Mouse (Mus musculus) neutrophil, adult 83 days (primary cell): ENCODE results near the gene Cpsf2. TPM values are rescaled to one million over a fixed set of nuclear protein-coding genes. Genes with fewer than 3 reads are reported as not detected.

ENCODE experiments used
- total RNA-seq, 2 experiments: library from RNA; stranded (reverse); gene quantifications; one replicate each; pipeline ENCODE4 v1.2.4; 2023

Gene Cpsf2
- total RNA-seq, result 10 to 100 TPM; 20.8 to 23.7 TPM

GRCm38 (mm10) chr12:101975601-101976571 is at the start of gene Cpsf2:
Gene Cpsf2 (plus strand): TSS chr12:101975988.

GRCm38 (mm10) chr12:101957942-101958544 is 17.7 kb upstream of the Cpsf2 start, which contains the start of gene Atxn3:
Gene Atxn3 (minus strand): TSS chr12:101958246.

Other genes with a start within 250 kb of the Cpsf2 start
- gene Fbln5, start 156.9 kb upstream of the Cpsf2 start, total RNA-seq, result under 1 TPM; 0.13 to 0.18 TPM
- gene Trip11, start 62.7 kb upstream of the Cpsf2 start, total RNA-seq, result 10 to 100 TPM; 38.4 to 41.8 TPM
- 10 to 100 TPM; 29.6 to 31.9 TPM for gene Atxn3, start 17.7 kb upstream of the Cpsf2 start, total RNA-seq
- gene Slc24a4, start 152.7 kb downstream of the Cpsf2 start, total RNA-seq, result not detected